Mouse (Mus musculus) c-Kit-positive CD71-positive TER-119-positive erythroid progenitor cells, embryonic 14.5 days (primary cell): Measurements from ENCODE around the gene Pcyt2.

Experiments
- DNase-seq: peaks from one replicate; pipeline ENCODE4 v3.0.0-alpha.2; 2013; ENCODE audit warnings: low spot score

Pcyt2 gene

GRCm38 (mm10) chr11:120617519-120618112, at the start of gene Pcyt2:
Gene Pcyt2 (minus strand): TSS chr11:120617936.
- DNase-seq = peak; percentile 91

GRCm38 (mm10) chr11:120666617-120667016, 48.9 kb upstream of the Pcyt2 start:
- DNase-seq = no peak

GRCm38 (mm10) chr11:120665406-120665805, 47.7 kb upstream of the Pcyt2 start:
- DNase-seq = no peak

DNA sequence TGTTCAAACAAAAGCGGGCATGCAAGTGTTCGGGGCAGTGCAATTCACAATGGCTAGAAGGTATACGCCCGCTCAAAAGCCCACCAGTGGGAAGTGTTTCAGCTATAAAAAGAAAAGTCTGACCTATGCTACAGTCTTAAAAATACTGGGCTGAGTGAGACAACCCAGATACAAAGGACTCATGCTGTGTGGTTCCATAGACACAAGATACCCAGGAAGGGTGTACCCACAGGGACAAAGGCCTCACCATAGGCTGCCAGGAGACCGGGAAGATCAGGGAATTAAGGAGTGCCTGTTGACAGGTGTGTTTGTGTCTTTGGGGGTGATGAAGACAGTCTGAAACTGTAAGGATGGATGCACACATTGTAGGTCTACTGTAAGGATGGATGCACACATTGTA, 46.0 kb upstream of the Pcyt2 start:
- DNase-seq = no peak

GRCm38 (mm10) chr11:120662759-120663158, 45.0 kb upstream of the Pcyt2 start:
- no peak for DNase-seq

DNA sequence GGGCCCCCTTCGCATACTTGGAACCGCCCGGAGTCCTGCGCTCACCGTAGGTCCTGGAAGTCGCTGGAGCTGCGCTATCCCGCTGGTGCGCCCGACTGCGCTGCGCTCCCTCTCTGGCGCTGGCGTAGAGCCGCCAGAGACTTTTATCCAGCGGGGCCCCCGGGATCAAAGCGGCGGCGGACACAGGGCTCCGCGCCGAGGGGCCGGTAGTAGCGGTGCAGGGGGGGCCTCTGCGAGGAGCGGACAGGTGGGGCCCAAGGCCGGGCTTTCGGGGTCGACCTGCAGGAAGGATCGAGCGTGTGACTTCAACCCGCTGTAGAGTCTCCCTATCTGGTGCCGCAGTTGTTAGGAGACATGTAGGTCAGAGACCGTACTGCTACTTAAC, 43.3 kb upstream of the Pcyt2 start, which contains the start of gene Notum:
Gene Notum, minus strand, starts transcription at position 100 of the 385 bp plus-strand sequence.
- DNase-seq = no peak

DNA sequence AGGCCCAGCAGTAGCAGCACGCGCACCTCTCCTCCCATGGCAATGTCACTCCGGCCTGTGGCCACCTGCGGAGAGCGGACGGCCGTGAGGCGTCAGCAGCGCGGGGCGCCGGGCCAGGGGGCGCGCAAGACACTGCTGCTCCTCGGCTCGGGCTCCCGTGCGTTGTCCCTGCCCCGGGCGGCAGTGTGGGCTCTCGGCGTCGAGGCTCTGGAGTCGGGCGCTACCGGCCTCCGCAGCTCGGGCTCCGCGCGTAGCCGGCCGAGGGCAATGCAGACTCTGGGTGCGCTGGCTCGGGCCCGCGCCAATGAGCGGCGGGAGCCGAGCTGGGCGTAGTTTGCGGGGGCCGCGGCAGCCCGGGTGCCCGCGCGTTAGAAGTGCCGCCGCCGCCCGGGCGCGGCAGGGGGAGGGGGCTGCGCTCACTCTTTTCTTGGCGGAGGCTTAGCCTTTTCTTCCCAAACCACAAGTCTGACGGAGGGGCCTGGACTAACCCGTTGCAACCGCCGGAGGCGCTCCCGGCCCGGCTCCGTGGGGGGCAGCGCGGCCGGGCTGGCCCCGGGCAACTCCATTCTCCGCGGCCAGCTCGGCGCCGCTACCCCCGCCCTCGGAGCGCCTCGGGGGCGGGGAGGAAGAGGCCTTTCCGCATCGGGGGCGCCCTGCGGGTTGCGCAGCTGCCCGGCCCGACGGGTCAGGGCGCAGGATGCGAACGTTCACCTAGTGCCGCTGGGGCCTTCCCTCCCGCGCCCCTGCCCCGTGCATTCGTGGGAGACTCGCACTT, 42.8 kb upstream of the Pcyt2 start:
- DNase-seq = no peak

DNA sequence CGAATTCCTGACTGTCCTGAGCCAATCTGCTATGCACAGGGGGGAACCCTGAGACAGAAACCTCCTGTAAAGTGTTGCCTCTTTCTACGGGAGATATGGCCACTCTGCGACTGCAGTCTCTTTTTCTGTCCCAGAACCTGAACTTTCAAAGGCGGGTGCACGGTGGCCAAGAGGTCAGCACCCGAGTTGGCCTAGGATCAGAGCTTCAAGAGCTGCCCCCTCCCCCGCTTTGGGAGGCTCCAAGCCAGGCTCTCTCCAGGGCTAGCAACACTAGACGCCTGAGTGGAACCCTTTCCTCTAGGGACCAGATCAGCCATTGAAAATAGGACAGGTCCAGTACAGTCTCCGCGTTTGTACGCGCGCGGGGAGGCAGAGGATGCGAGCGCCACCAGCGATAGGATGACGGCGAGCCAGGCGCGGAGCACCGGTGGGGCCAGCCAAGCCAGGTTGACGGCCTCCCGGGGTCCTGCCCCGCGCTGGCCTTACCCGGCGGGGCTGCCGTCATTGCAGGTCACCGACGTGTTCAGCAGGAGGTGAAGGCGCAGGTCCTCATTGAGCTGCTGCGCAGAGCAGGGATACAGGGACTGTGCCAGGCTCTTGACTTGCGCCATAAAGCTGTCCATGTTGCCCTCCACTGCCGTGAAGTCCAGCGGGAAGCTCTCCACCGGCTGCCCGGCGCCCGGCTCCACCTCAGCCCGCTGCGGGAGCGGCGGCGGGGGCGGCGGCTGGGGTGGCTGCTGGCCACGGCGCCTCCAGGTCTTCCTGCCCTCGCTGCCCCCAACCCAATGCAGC, 42.0 kb upstream of the Pcyt2 start:
- no peak for DNase-seq

- peak; percentile 50 for DNase-seq
Measured at GRCm38 (mm10) chr11:120658876-120659410, 41.2 kb upstream of the Pcyt2 start.

DNA sequence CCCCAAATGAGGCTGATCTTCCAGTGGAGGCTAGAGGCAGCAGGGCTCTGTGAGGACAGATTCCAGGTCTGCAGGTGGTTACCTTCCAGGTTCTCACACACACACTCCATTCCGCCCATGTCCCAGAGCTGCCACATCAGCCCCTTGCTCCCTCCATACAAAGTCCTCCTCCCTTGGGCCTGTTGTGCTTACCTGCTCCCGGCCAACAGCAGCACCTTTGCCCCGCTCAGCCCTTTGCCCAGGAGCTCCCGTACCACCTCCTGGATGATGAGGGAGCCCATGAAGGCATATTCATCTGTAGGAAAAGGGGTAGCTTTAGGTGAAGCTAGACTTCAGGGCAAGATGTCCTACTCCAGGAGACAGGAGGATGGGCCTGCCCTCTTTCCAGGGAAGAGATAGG, 39.6 kb upstream of the Pcyt2 start:
- no peak for DNase-seq

DNA sequence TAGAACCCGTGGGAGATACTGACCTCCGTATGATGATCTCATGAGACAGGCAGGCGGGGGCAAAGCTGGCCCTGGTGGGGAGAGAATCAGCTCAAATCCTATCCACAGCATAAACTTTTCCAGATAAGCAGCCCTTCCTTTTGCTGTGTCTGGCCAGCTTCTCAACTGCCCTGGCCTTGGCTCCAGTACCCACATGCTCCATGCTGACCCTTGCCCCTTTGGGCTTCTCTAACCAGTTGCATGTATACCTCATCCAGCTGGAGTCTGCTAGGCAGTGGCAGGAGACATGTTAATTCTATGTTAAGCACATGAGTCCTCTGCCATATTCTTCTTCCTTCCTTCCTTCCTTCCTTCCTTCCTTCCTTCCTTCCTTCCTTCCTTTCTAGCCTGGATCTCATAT, 37.0 kb upstream of the Pcyt2 start:
- DNase-seq = no peak

DNA sequence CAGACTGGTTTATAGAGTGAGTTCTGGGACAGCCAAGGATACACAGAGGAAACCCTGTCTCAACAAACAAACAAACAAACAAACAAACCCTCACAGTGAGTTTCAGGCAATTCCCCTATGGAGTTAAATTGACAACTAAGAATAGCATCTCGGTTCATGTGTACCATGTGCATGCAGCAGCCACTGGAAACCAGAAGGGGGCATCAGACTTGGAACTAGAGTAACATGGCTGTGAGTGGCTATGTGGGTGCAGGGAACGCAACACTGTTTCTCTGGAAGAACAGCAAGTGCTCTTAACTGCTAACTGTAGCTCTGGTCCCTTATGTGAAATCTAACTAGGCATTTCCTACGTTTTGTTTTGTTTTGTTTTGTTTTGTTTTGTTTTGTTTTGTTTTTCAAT, 34.1 kb upstream of the Pcyt2 start:
- DNase-seq = no peak

- DNase-seq = no peak
Measured at GRCm38 (mm10) chr11:120648001-120648476, 30.3 kb upstream of the Pcyt2 start, which contains the start of gene Myadml2. Gene Myadml2 (minus strand): TSS chr11:120648158.

- no peak for DNase-seq
Measured at GRCm38 (mm10) chr11:120647047-120647830, 29.5 kb upstream of the Pcyt2 start.

- peak; percentile 90 for DNase-seq
Measured at GRCm38 (mm10) chr11:120643601-120643987, 25.9 kb upstream of the Pcyt2 start, which contains the start of gene Pycr1. Gene Pycr1 (minus strand): TSS chr11:120643769.

GRCm38 (mm10) chr11:120642939-120643600, 25.3 kb upstream of the Pcyt2 start:
- no peak for DNase-seq

DNA sequence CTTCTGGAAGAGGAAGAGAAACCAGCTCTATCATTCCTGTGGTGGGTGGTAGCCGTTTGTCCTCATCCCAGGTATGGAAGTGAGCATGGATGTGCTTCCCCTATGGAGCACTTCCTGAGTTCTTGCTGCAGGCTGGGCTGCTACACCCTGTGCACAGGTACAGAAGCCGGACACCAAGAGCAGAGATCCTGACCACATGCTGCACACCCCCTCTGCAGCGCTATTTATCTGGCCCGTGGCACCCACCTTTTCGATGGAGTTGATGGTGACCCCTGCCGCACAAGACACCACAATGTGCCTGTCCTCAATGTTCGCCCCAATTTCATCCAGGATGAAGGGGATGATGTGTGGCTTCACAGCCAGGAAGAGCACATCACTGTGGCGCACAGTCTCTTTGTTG, 24.1 kb upstream of the Pcyt2 start:
- DNase-seq = no peak

DNA sequence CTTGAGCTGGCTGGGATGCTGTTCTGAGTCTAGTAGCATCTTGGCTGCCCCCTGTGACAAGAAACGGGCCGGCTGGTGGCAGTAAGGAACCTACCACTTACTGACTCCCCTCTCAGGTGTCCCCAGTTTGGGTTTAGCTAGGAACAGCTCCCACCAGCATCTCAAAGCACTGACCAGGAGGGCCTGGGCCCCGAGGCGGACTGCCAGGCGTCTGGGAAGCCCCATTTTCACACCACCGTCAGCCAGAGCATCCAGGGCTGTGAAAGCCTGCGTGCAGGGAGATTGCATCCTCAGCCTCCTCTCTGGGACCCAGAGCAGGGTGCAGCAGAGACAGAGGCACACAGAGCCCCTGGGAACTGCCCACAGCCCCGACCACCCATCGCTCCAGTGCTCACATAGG, 23.5 kb upstream of the Pcyt2 start:
- no peak for DNase-seq

- DNase-seq = no peak
Measured at GRCm38 (mm10) chr11:120634810-120635209, 17.1 kb upstream of the Pcyt2 start.

GRCm38 (mm10) chr11:120633520-120634343, 16.0 kb upstream of the Pcyt2 start, which contains the start of gene Mafg:
Gene Mafg (minus strand): TSS chr11:120633600.
- DNase-seq = peak; percentile 93
